Mouse (Mus musculus) testis, adult 2 months (tissue): ENCODE results near the gene Dgcr2.

Experiments
- CTCF ChIP-seq: fragments of 200-500 bp; IDR thresholded peaks from 2 replicates; pipeline ENCODE4 v1.5.1; 2012; ENCODE audit warnings: low read depth, mild to moderate bottlenecking, inconsistent platforms, low read length, moderate library complexity; ENCODE audit not compliant: control insufficient read depth, insufficient read depth, insufficient replicate concordance
- POLR2A ChIP-seq: fragments of 200-500 bp; IDR thresholded peaks from 2 replicates; pipeline ENCODE4 v1.6.1; 2012; ENCODE audit warnings: low read depth, mild to moderate bottlenecking, inconsistent platforms, low read length, moderate library complexity; ENCODE audit not compliant: control insufficient read depth

GRCm38 (mm10) chr16:17826500-17826899 lies 71.9 kb downstream of the Dgcr2 start:
- TF ChIP-seq CTCF (no peak), POLR2A (no peak)
